Mouse (Mus musculus): ENCODE data around the gene Fads6. TPM values are rescaled to one million over a fixed set of nuclear protein-coding genes. Genes with fewer than 3 reads are reported as not detected.

Gene Fads6
- polyA plus RNA-seq, 1 experiment from 2014 or later, result 0.32 TPM

- H3K27ac ChIP-seq (ENCODE audit: low read depth, low read length), result no peak overlapping the region
- H3K4me1 ChIP-seq (ENCODE audit: control insufficient read depth, insufficient read depth, low read length), result no peaks in the 10 kb centered on the region
- no peak for ATAC-seq (ENCODE audit: low FRiP score, low TSS enrichment)
- no peak overlapping the region for H3K4me2 ChIP-seq (replicated peaks; ENCODE audit: low read depth, low read length)
- no peak overlapping the region for H3K9ac ChIP-seq (ENCODE audit: low read depth, low read length)
- WGBS, result 49% methylated on average over 2 of the region's 2 CpGs
- no peak overlapping the region for H3K4me3 ChIP-seq (ENCODE audit: low read length)
- H3K27me3 ChIP-seq (ENCODE audit: control insufficient read depth, insufficient read depth, low read length), result peaks cover 60% of the 10 kb centered on the region
- no peaks in the 10 kb centered on the region for H3K36me3 ChIP-seq (ENCODE audit: control insufficient read depth, insufficient read depth, low read length)
- H3K9me3 ChIP-seq (ENCODE audit: control insufficient read depth, low read length), result no peaks in the 10 kb centered on the region
Observed at GRCm38 (mm10) chr11:115314249-115314648, 16.8 kb upstream of the Fads6 start.

GRCm38 (mm10) chr11:115308781-115309180 is 11.3 kb upstream of the Fads6 start:
- Histone ChIP-seq H3K9me3 (ENCODE audit: control insufficient read depth, low read length) (no peaks in the 10 kb centered on the region), H3K27ac (ENCODE audit: low read depth, low read length) (no peak overlapping the region), H3K27me3 (ENCODE audit: control insufficient read depth, insufficient read depth, low read length) (peaks cover 8% of the 10 kb centered on the region; the same call in 1 of the 2 replicates), H3K4me3 (ENCODE audit: low read length) (no peak overlapping the region), H3K4me2 (replicated peaks; ENCODE audit: low read depth, low read length) (no peak overlapping the region), H3K36me3 (ENCODE audit: control insufficient read depth, insufficient read depth, low read length) (no peaks in the 10 kb centered on the region), H3K4me1 (ENCODE audit: control insufficient read depth, insufficient read depth, low read length) (0 out of 2 replicates have a peak, but pooled peaks cover 7% of the 10 kb centered on the region), H3K9ac (ENCODE audit: low read depth, low read length) (no peak overlapping the region)
- ATAC-seq (ENCODE audit: low FRiP score, low TSS enrichment), result no peak
- WGBS, result 62% methylated on average over 1 of the region's 1 CpGs

- 12% methylated on average over 8 of the region's 8 CpGs for WGBS
Observed at GRCm38 (mm10) chr11:115306863-115307262, 9.4 kb upstream of the Fads6 start, which contains the start of gene Otop2. TSS of gene Otop2 (plus strand) at chr11:115307163.

GRCm38 (mm10) chr11:115303167-115303566 is 5.7 kb upstream of the Fads6 start:
- Histone ChIP-seq H3K27ac (ENCODE audit: low read depth, low read length) (no peak overlapping the region), H3K9me3 (ENCODE audit: control insufficient read depth, low read length) (no peaks in the 10 kb centered on the region), H3K4me2 (replicated peaks; ENCODE audit: low read depth, low read length) (no peak overlapping the region), H3K4me1 (ENCODE audit: control insufficient read depth, insufficient read depth, low read length) (0 out of 2 replicates have a peak, but pooled peaks cover 7% of the 10 kb centered on the region), H3K36me3 (ENCODE audit: control insufficient read depth, insufficient read depth, low read length) (no peaks in the 10 kb centered on the region), H3K27me3 (ENCODE audit: control insufficient read depth, insufficient read depth, low read length) (peaks cover 2% of the 10 kb centered on the region; the same call in 1 of the 2 replicates), H3K9ac (ENCODE audit: low read depth, low read length) (no peak overlapping the region), H3K4me3 (ENCODE audit: low read length) (no peak overlapping the region)
- 59% methylated on average over 8 of the region's 8 CpGs for WGBS
- ATAC-seq (ENCODE audit: low FRiP score, low TSS enrichment), result no peak

More at GRCm38 (mm10) chr11:115306863-115307262, 9.4 kb upstream of the Fads6 start, which contains the start of gene Otop2:
- Histone ChIP-seq H3K4me1 (ENCODE audit: control insufficient read depth, insufficient read depth, low read length) (0 out of 2 replicates have a peak, but pooled peaks cover 7% of the 10 kb centered on the region), H3K36me3 (ENCODE audit: control insufficient read depth, insufficient read depth, low read length) (no peaks in the 10 kb centered on the region), H3K9ac (ENCODE audit: low read depth, low read length) (no peak within 1 kb of the TSS), H3K9me3 (ENCODE audit: control insufficient read depth, low read length) (no peaks in the 10 kb centered on the region), H3K27ac (ENCODE audit: low read depth, low read length) (no peak within 1 kb of the TSS), H3K27me3 (ENCODE audit: control insufficient read depth, insufficient read depth, low read length) (no peaks in the 10 kb centered on the region), H3K4me2 (replicated peaks; ENCODE audit: low read depth, low read length) (no peak within 1 kb of the TSS), H3K4me3 (ENCODE audit: low read length) (no peak within 1 kb of the TSS)
- ATAC-seq (ENCODE audit: low FRiP score, low TSS enrichment), result 0 out of 2 replicates have a peak, but pooled peaks have one; percentile 24

- H3K4me2 ChIP-seq (replicated peaks; ENCODE audit: low read depth, low read length), result no peak overlapping the region
- no peak overlapping the region for H3K4me3 ChIP-seq (ENCODE audit: low read length)
- no peak overlapping the region for H3K9ac ChIP-seq (ENCODE audit: low read depth, low read length)
- H3K36me3 ChIP-seq (ENCODE audit: control insufficient read depth, insufficient read depth, low read length), result no peaks in the 10 kb centered on the region
- no peak for ATAC-seq (ENCODE audit: low FRiP score, low TSS enrichment)
- 94% methylated on average over 2 of the region's 2 CpGs for WGBS
- H3K4me1 ChIP-seq (ENCODE audit: control insufficient read depth, insufficient read depth, low read length), result no peaks in the 10 kb centered on the region
- no peaks in the 10 kb centered on the region for H3K9me3 ChIP-seq (ENCODE audit: control insufficient read depth, low read length)
- peaks cover 18% of the 10 kb centered on the region for H3K27me3 ChIP-seq (ENCODE audit: control insufficient read depth, insufficient read depth, low read length)
- no peak overlapping the region for H3K27ac ChIP-seq (ENCODE audit: low read depth, low read length)
Observed at GRCm38 (mm10) chr11:115301351-115301750, 3.9 kb upstream of the Fads6 start.

GRCm38 (mm10) chr11:115300745-115301144 is 3.3 kb upstream of the Fads6 start:
- Histone ChIP-seq H3K4me1 (ENCODE audit: control insufficient read depth, insufficient read depth, low read length) (no peaks in the 10 kb centered on the region), H3K4me2 (replicated peaks; ENCODE audit: low read depth, low read length) (no peak overlapping the region), H3K27me3 (ENCODE audit: control insufficient read depth, insufficient read depth, low read length) (peaks cover 18% of the 10 kb centered on the region), H3K27ac (ENCODE audit: low read depth, low read length) (no peak overlapping the region), H3K4me3 (ENCODE audit: low read length) (no peak overlapping the region), H3K9ac (ENCODE audit: low read depth, low read length) (no peak overlapping the region), H3K36me3 (ENCODE audit: control insufficient read depth, insufficient read depth, low read length) (no peaks in the 10 kb centered on the region), H3K9me3 (ENCODE audit: control insufficient read depth, low read length) (no peaks in the 10 kb centered on the region)
- WGBS, result 85% methylated on average over 4 of the region's 4 CpGs
- ATAC-seq (ENCODE audit: low FRiP score, low TSS enrichment), result no peak

GRCm38 (mm10) chr11:115298160-115298559 is 697 bp upstream of the Fads6 start:
- H3K4me1 ChIP-seq (ENCODE audit: control insufficient read depth, insufficient read depth, low read length), result no peaks in the 10 kb centered on the region
- no peaks in the 10 kb centered on the region for H3K9me3 ChIP-seq (ENCODE audit: control insufficient read depth, low read length)
- WGBS, result 63% methylated on average over 8 of the region's 8 CpGs
- H3K27ac ChIP-seq (ENCODE audit: low read depth, low read length), result no peak overlapping the region
- no peak overlapping the region for H3K4me2 ChIP-seq (replicated peaks; ENCODE audit: low read depth, low read length)
- peaks cover 18% of the 10 kb centered on the region for H3K27me3 ChIP-seq (ENCODE audit: control insufficient read depth, insufficient read depth, low read length)
- no peaks in the 10 kb centered on the region for H3K36me3 ChIP-seq (ENCODE audit: control insufficient read depth, insufficient read depth, low read length)
- no peak overlapping the region for H3K9ac ChIP-seq (ENCODE audit: low read depth, low read length)
- H3K4me3 ChIP-seq (ENCODE audit: low read length), result no peak overlapping the region
- no peak for ATAC-seq (ENCODE audit: low FRiP score, low TSS enrichment)

- H3K4me2 ChIP-seq (replicated peaks; ENCODE audit: low read depth, low read length), result peak overlapping the region; percentile 87
- H3K27me3 ChIP-seq (ENCODE audit: control insufficient read depth, insufficient read depth, low read length), result peaks cover 18% of the 10 kb centered on the region
- 0 out of 2 replicates have a peak overlapping the region, but pooled peaks have one; percentile 55 for H3K9ac ChIP-seq (ENCODE audit: low read depth, low read length)
- peak overlapping the region; percentile 44 for H3K4me3 ChIP-seq (ENCODE audit: low read length)
- H3K9me3 ChIP-seq (ENCODE audit: control insufficient read depth, low read length), result no peaks in the 10 kb centered on the region
- H3K27ac ChIP-seq (ENCODE audit: low read depth, low read length), result no peak overlapping the region
- no peaks in the 10 kb centered on the region for H3K36me3 ChIP-seq (ENCODE audit: control insufficient read depth, insufficient read depth, low read length)
- no peaks in the 10 kb centered on the region for H3K4me1 ChIP-seq (ENCODE audit: control insufficient read depth, insufficient read depth, low read length)
- no peak for ATAC-seq (ENCODE audit: low FRiP score, low TSS enrichment)
- WGBS, result 50% methylated on average over 21 of the region's 21 CpGs
Observed at GRCm38 (mm10) chr11:115296471-115297210, 822 bp downstream of the Fads6 start.

GRCm38 (mm10) chr11:115295939-115296338 is 1.5 kb downstream of the Fads6 start:
- ATAC-seq (ENCODE audit: low FRiP score, low TSS enrichment), result no peak
- Histone ChIP-seq H3K9me3 (ENCODE audit: control insufficient read depth, low read length) (no peaks in the 10 kb centered on the region), H3K27me3 (ENCODE audit: control insufficient read depth, insufficient read depth, low read length) (peaks cover 18% of the 10 kb centered on the region), H3K36me3 (ENCODE audit: control insufficient read depth, insufficient read depth, low read length) (no peaks in the 10 kb centered on the region), H3K27ac (ENCODE audit: low read depth, low read length) (no peak overlapping the region), H3K4me3 (ENCODE audit: low read length) (no peak overlapping the region), H3K9ac (ENCODE audit: low read depth, low read length) (no peak overlapping the region), H3K4me1 (ENCODE audit: control insufficient read depth, insufficient read depth, low read length) (no peaks in the 10 kb centered on the region), H3K4me2 (replicated peaks; ENCODE audit: low read depth, low read length) (no peak overlapping the region)
- WGBS, result 81% methylated on average over 11 of the region's 11 CpGs
